Mouse (Mus musculus): ENCODE data around the gene Camk1. TPM values are rescaled to one million over a fixed set of nuclear protein-coding genes. Genes with fewer than 3 reads are reported as not detected.
A peak's percentile ranks its signal among the peaks of the same experiment; 100 is the strongest.
"Not testable (repeated sequence)": the region's sequence is repeated elsewhere in the genome, so short reads cannot be mapped to it uniquely, and the experiment has no call there.

Camk1 gene
- polyA plus RNA-seq, 1 experiment from 2014 or later = 79.2 TPM

- Histone ChIP-seq H3K4me2 (no peak overlapping the region), H3K36me3 (peaks cover 82% of the 10 kb centered on the region), H3K27me3 (no peaks in the 10 kb centered on the region), H3K9me3 (no peaks in the 10 kb centered on the region), H3K4me1 (replicated peaks) (no peaks in the 10 kb centered on the region), H3K27ac (no peak overlapping the region), H3K4me3 (replicated peaks) (no peak overlapping the region), H3K9ac (replicated peaks) (no peak overlapping the region)
- 0 out of 2 replicates have a peak, but pooled peaks have one; percentile 18 for ATAC-seq (ENCODE audit: insufficient number of reproducible peaks, insufficient read depth, low FRiP score, low TSS enrichment, low read depth)
- WGBS = 82% methylated on average over 14 of the region's 14 CpGs
Observed at GRCm38 (mm10) chr6:113333137-113333950, 10.4 kb downstream of the Camk1 start.

DNA sequence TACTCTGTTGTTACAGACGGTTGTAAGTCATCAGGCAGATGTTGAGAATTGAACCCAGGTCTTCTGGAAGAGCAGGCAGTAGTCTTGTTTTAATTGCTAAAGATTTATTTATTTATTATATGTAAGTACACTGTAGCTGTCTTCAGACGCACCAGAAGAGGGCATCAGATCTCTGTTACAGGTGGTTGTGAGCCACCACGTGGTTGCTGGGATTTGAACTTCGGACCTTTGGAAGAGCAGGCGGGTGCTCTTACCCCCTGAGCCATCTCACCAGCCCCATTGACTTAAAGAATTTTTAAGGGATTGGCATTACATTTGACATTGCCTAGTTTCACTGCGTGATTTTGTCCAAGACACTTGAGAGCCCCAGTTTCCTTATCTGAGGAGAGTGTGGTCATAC lies 11.1 kb downstream of the Camk1 start:
- H3K36me3 ChIP-seq = peaks cover 77% of the 10 kb centered on the region
- H3K4me2 ChIP-seq; H3K4me3 ChIP-seq (replicated peaks); H3K27ac ChIP-seq; ATAC-seq (ENCODE audit: insufficient number of reproducible peaks, insufficient read depth, low FRiP score, low TSS enrichment, low read depth); H3K4me1 ChIP-seq (replicated peaks); H3K9me3 ChIP-seq; H3K9ac ChIP-seq (replicated peaks); H3K27me3 ChIP-seq: not testable (repeated sequence)
- WGBS = 83% methylated on average over 6 of the region's 6 CpGs

GRCm38 (mm10) chr6:113331721-113332120 lies 12.1 kb downstream of the Camk1 start:
- Histone ChIP-seq H3K27ac (no peak overlapping the region), H3K4me2 (no peak overlapping the region), H3K36me3 (peaks cover 68% of the 10 kb centered on the region), H3K9me3 (no peaks in the 10 kb centered on the region), H3K27me3 (no peaks in the 10 kb centered on the region), H3K9ac (replicated peaks) (no peak overlapping the region), H3K4me1 (replicated peaks) (0 out of 2 replicates have a peak, but pooled peaks cover 7% of the 10 kb centered on the region), H3K4me3 (replicated peaks) (no peak overlapping the region)
- WGBS = 90% methylated on average over 11 of the region's 11 CpGs
- ATAC-seq (ENCODE audit: insufficient number of reproducible peaks, insufficient read depth, low FRiP score, low TSS enrichment, low read depth) = no peak

DNA sequence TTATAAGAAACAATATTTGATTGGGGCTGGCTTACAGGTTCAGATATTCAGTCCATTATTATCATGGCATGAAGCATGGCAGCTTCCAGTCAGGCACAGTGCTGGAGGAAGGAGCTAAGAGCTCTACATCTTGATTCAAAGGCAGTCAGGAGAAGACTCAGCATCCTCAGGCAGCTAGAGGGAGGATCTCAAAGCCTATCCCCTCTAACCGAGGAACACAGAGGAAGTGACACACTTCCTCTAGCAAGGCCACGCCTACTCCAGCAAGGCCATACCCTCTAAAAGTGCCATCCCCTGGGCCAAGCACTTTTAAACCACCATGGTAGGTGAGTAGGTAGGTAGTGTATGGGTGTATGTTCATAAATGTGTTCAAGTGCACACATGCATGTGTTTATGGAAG lies 13.2 kb downstream of the Camk1 start:
- H3K9me3 ChIP-seq = no peaks in the 10 kb centered on the region
- no peak overlapping the region for H3K4me3 ChIP-seq (replicated peaks)
- H3K36me3 ChIP-seq = peaks cover 59% of the 10 kb centered on the region
- 56% methylated on average over 2 of the region's 2 CpGs for WGBS
- ATAC-seq (ENCODE audit: insufficient number of reproducible peaks, insufficient read depth, low FRiP score, low TSS enrichment, low read depth) = no peak
- H3K27ac ChIP-seq = no peak overlapping the region
- H3K4me1 ChIP-seq (replicated peaks) = 0 out of 2 replicates have a peak, but pooled peaks cover 7% of the 10 kb centered on the region
- H3K27me3 ChIP-seq = no peaks in the 10 kb centered on the region
- H3K4me2 ChIP-seq = no peak overlapping the region
- H3K9ac ChIP-seq (replicated peaks) = no peak overlapping the region

GRCm38 (mm10) chr6:113329396-113329795 lies 14.4 kb downstream of the Camk1 start:
- peaks cover 58% of the 10 kb centered on the region for H3K36me3 ChIP-seq
- WGBS = 94% methylated on average over 1 of the region's 1 CpGs

GRCm38 (mm10) chr6:113326533-113327315 lies 17.1 kb downstream of the Camk1 start, which contains the start of gene Ogg1:
Ogg1 (plus strand) TSS chr6:113326972.
- Histone ChIP-seq H3K9me3 (no peaks in the 10 kb centered on the region), H3K27ac (peak within 1 kb of the TSS; percentile 93), H3K9ac (replicated peaks) (peak within 1 kb of the TSS; percentile 68), H3K4me2 (peak within 1 kb of the TSS; percentile 90), H3K27me3 (no peaks in the 10 kb centered on the region), H3K4me1 (replicated peaks) (0 out of 2 replicates have a peak, but pooled peaks cover 7% of the 10 kb centered on the region), H3K36me3 (peaks cover 61% of the 10 kb centered on the region), H3K4me3 (replicated peaks) (peak within 1 kb of the TSS; percentile 64)
- peak; percentile 99 for ATAC-seq (ENCODE audit: insufficient number of reproducible peaks, insufficient read depth, low FRiP score, low TSS enrichment, low read depth)
- under 1% methylated on average over 52 of the region's 52 CpGs for WGBS

More at GRCm38 (mm10) chr6:113329396-113329795, 14.4 kb downstream of the Camk1 start:
- H3K4me2 ChIP-seq = no peak overlapping the region
- H3K4me1 ChIP-seq (replicated peaks) = 0 out of 2 replicates have a peak, but pooled peaks cover 7% of the 10 kb centered on the region
- no peak overlapping the region for H3K9ac ChIP-seq (replicated peaks)
- H3K27me3 ChIP-seq = no peaks in the 10 kb centered on the region
- no peak overlapping the region for H3K4me3 ChIP-seq (replicated peaks)
- no peak for ATAC-seq (ENCODE audit: insufficient number of reproducible peaks, insufficient read depth, low FRiP score, low TSS enrichment, low read depth)
- H3K27ac ChIP-seq = no peak overlapping the region
- no peaks in the 10 kb centered on the region for H3K9me3 ChIP-seq

DNA sequence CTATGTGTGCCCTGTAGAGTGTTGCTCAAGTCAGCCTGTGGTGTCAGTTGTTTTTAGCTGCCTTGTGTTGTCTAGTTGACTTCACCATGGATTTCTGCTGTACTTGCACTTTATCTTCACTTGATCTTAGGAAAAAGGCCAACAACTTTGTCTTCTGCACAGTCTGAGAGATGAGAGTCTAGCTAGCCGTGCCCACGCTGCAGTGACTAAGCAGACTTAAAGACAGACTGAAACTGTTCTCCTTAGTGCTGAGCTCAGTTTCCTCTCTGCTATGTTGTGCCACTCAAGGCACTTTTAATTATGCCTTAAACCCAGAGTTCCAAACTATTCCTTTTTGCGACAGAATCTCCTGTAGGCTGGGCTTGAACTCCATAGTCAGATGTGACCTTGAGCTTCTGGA lies 27.8 kb downstream of the Camk1 start:
- Histone ChIP-seq H3K4me3 (replicated peaks) (no peak overlapping the region), H3K27ac (no peak overlapping the region), H3K9me3 (no peaks in the 10 kb centered on the region), H3K9ac (replicated peaks) (no peak overlapping the region), H3K27me3 (no peaks in the 10 kb centered on the region), H3K4me2 (no peak overlapping the region), H3K36me3 (peaks cover 97% of the 10 kb centered on the region), H3K4me1 (replicated peaks) (no peaks in the 10 kb centered on the region)
- WGBS = 93% methylated on average over 3 of the region's 3 CpGs
- no peak for ATAC-seq (ENCODE audit: insufficient number of reproducible peaks, insufficient read depth, low FRiP score, low TSS enrichment, low read depth)

DNA sequence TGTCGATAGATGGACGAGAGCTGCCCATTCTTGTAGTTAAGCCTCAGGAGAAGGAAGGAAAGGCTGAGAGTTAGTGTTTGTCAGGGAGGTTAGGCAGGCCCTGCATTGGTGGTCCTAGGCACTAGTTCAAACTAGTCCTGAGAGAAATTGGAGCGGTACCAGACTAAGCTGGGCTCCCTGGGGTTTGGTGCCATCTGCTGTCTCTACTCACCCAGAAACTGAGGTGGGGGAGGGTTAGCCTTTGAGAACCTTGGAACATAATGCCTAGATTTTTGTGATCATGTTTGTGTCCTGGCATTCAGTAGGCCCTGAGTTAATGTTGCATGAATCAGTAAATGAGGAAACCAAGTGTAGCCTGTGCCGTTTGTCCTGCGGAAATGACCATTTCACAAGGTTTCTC lies 35.6 kb downstream of the Camk1 start:
- Histone ChIP-seq H3K9ac (replicated peaks) (peak overlapping the region; percentile 95), H3K27ac (no peak overlapping the region)

GRCm38 (mm10) chr6:113307481-113308121 lies 36.2 kb downstream of the Camk1 start:
- Histone ChIP-seq H3K27ac (peak overlapping the region; percentile 98), H3K9ac (replicated peaks) (peak overlapping the region; percentile 95), H3K9me3 (no peaks in the 10 kb centered on the region), H3K4me2 (peak overlapping the region; percentile 94), H3K36me3 (peaks cover 30% of the 10 kb centered on the region), H3K4me3 (replicated peaks) (peak overlapping the region; percentile 98), H3K4me1 (replicated peaks) (peaks cover 18% of the 10 kb centered on the region), H3K27me3 (no peaks in the 10 kb centered on the region)
- ATAC-seq (ENCODE audit: insufficient number of reproducible peaks, insufficient read depth, low FRiP score, low TSS enrichment, low read depth) = no peak
- WGBS = under 1% methylated on average over 33 of the region's 34 CpGs

More for the DNA sequence above, 35.6 kb downstream of the Camk1 start:
- peak overlapping the region; percentile 94 for H3K4me2 ChIP-seq
- peak overlapping the region; percentile 98 for H3K4me3 ChIP-seq (replicated peaks)
- no peak for ATAC-seq (ENCODE audit: insufficient number of reproducible peaks, insufficient read depth, low FRiP score, low TSS enrichment, low read depth)
- no peaks in the 10 kb centered on the region for H3K27me3 ChIP-seq
- peaks cover 17% of the 10 kb centered on the region for H3K4me1 ChIP-seq (replicated peaks)
- H3K36me3 ChIP-seq = peaks cover 36% of the 10 kb centered on the region
- no peaks in the 10 kb centered on the region for H3K9me3 ChIP-seq
- WGBS = 39% methylated on average over 5 of the region's 5 CpGs

DNA sequence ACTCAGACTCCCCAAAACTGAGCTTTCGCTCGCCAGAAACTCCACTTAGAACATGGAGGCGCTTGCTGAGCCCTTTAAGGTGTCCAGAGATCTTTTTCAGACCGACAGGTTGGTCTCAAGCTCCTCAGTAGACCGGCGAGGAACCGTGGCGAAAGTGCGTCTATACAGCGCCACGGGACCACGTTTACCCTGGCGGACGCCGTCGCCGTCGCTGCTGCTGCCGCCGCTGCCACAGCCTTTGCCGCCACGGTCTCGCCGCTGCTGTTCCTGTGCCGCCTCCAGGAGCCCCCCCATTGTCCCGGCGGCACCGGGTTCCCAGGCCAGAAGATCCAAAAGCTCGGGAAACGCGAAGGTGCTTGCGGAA lies 36.8 kb downstream of the Camk1 start, which contains the start of gene Brpf1:
Gene Brpf1 (plus strand): TSS at position 152 of the 364 bp plus-strand sequence.
- Histone ChIP-seq H3K4me1 (replicated peaks) (peaks cover 21% of the 10 kb centered on the region), H3K27ac (peak within 1 kb of the TSS; percentile 98), H3K27me3 (no peaks in the 10 kb centered on the region), H3K4me3 (replicated peaks) (peak within 1 kb of the TSS; percentile 98), H3K4me2 (peak within 1 kb of the TSS; percentile 94), H3K36me3 (peaks cover 24% of the 10 kb centered on the region), H3K9me3 (no peaks in the 10 kb centered on the region), H3K9ac (replicated peaks) (peak within 1 kb of the TSS; percentile 95)
- peak; percentile 48 for ATAC-seq (ENCODE audit: insufficient number of reproducible peaks, insufficient read depth, low FRiP score, low TSS enrichment, low read depth)
- under 1% methylated on average over 32 of the region's 32 CpGs for WGBS
